Mouse (Mus musculus): ENCODE data around the gene Snap23.
"Not testable (repeated sequence)": the region's sequence is repeated elsewhere in the genome, so short reads cannot be mapped to it uniquely, and the experiment has no call there.

The Snap23 gene

GRCm38 (mm10) chr2:120566886-120567797 is at the start of gene Snap23:
Snap23 (plus strand) TSS chr2:120567671.
- DNase-seq, result peak; percentile 95

DNA sequence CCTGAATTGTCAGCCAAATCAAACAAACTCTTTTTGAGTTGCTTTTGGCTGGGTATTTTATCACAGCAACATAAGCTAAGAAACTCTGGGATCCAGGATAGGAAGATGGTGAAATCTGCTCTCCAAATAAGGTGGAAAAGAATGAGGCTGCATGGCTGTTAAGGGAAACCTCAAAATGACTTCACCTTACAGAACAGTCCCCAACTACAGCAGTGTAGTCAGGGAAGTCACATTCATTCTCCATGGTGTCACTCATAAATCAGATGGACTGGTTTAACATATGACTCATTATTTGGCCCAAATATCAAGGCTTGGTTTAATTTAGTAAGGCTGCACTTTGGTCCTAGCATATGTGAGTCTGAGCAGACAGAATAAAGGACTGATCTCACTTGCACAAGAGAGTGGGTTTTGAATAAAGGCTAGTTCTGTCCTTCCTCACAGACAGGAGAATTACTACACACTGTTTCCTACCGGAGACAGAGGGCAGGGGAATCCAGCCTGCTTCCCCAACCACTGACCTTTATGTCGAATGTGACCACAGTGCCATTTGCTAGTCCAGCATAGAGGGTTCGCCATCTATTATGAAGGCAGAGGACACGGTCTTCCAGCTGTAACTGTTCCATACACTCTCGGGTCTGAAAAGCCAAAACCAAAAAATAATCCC is 48.8 kb upstream of the Snap23 start:
- DNase-seq, result no peak

DNA sequence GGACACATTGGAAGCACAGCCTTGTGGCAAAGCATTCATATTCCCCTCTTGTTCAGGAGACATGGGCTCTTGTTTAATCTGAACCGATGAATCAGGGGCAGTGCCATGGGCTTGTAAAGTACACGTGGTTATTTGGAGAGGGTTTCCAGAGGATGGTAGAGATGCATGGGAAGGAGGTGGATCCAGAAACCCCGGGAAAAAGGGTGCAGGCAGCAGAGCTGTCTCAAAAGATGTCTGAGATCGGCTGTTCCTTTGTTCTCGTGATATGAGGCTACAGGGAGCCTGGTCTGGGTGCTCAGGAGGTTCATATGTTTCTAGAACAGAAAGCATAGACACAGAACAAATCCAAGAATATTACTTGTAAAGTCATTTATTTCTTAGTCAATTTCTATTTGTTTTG is 40.7 kb upstream of the Snap23 start:
- DNase-seq, result no peak

DNA sequence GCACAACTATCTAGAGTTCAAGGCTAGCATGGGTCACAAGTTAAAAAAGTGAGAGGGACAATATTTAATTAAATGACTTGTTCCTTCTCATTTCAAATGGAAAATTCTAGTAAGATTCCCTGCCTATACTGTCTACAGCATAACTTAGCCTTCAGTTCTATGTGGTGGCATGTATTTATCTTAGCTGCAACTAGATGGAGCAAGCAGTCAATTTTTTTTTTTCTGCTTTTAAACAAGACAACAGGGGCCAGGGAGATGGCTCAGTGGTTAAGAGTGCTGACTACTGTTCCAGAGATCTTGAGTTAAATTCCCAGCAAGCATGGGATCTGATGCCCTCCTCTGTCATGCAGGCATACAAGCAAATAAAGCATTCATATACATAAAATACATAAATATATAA is 37.9 kb upstream of the Snap23 start:
- DNase-seq, result no peak

- no peak for DNase-seq
These were observed 36.2 kb upstream of the Snap23 start for GRCm38 (mm10) chr2:120531223-120531622.

DNA sequence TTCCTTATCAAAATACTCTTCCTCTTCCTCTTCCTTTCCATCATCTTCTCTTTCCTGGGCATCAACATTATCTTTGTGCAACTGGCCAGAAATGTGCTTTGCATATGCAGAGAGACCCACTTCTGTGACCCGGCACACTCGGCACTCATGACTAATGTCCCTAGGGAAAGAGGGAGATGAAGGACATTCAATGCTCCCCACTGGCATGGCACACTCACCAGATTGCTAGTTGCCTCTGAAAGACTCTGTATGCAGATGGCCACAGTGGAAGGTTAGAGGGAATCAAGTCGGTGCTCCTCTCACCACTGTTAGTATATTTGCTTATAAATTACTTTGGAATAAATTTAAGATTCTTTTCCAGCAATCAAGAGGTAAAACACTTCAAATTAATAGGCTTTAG is 28.1 kb upstream of the Snap23 start:
- DNase-seq, result no peak

DNA sequence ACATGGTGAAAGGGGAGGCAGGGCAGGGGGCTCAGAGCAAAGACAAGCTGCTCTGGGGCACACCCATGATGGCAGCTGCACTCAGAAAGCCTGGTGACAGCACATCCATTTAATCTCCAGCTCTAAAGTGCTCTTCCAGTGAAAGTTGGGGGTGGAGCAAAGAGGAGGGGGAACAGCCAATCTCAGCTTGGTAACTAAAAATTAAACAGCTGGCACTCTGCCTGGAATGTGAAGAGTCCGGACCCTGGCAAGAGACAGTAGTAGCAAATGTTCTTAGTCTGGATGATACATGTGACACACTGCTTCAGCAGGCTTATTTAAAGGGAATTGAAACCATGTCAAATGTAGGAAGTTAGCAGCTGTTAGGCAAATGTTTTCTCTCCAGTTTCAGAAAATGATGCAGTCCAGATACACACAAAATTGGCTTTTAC is 27.7 kb upstream of the Snap23 start:
- DNase-seq, result peak; percentile 34

DNA sequence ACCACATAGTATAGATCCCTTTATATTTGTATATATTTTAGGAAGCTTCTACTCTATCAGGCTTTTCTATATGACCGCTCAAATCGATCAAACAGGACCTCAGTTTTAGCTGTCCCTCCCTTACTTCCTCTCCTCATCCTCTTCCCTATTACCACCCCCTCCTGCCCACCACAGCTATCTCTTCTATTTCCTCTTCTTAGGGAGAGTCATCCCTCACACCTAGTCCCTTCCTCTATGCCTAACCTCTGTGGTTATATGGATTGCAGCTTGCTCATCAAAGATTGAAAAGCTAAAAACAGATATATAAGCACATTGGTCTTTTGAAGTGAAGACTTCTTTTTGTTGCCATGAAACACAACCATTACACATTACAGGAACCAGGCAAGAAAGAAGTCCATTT is 22.7 kb upstream of the Snap23 start:
- DNase-seq, result no peak

DNA sequence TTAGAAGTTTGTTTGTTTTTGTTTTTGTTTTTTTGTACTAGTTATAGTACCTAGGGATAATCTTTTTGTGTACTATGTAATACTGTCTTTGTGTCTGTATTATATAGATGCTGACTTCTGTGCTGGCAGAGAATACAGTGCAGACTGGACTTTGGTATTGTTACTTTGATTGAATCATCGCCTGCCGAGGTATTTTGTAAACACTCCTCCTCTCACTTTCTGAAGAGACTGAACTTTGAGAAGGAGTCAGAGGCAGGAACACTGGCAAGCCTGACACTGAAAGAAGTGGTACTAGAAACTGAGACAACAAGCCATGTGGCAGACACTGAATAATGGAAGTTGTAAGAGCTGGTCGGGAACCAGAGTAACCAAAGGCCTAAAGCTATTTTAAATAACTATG is 10.6 kb upstream of the Snap23 start:
- no peak for DNase-seq

GRCm38 (mm10) chr2:120558813-120559212 is 8.7 kb upstream of the Snap23 start:
- DNase-seq, result no peak

GRCm38 (mm10) chr2:120561524-120561923 is 5.9 kb upstream of the Snap23 start:
- DNase-seq, result no peak

GRCm38 (mm10) chr2:120562859-120563234 is 4.6 kb upstream of the Snap23 start:
- no peak for DNase-seq

GRCm38 (mm10) chr2:120563235-120563990 is 4.1 kb upstream of the Snap23 start, which contains the start of gene Zfp106:
Zfp106 (minus strand) TSS chr2:120563843.
- peak; percentile 87 for DNase-seq

GRCm38 (mm10) chr2:120564548-120565188 is 2.8 kb upstream of the Snap23 start:
- not testable (repeated sequence) for DNase-seq

- no peak for DNase-seq
These were observed 2.1 kb upstream of the Snap23 start for GRCm38 (mm10) chr2:120565363-120565762.

GRCm38 (mm10) chr2:120567798-120568320 is 388 bp downstream of the Snap23 start:
- DNase-seq, result no peak

DNA sequence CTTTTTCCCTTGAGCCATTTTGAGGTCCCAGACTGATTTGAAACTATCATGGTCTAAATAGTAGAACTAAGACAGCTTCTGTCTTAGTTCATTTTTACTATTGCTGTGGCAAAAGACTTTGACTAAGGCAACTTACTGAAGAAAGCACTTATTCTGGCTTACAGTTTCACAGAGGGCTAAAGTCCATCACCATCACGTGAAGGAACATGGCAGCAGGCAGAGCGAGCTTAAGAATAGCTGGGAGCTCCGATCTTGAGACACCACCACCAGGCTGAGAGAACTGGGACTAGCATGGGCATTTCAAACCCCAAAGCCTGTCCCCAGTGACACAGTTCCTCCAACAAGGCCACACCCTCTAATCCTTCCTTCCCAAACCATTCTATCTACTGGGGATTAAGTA is 3.6 kb downstream of the Snap23 start:
- no peak for DNase-seq

DNA sequence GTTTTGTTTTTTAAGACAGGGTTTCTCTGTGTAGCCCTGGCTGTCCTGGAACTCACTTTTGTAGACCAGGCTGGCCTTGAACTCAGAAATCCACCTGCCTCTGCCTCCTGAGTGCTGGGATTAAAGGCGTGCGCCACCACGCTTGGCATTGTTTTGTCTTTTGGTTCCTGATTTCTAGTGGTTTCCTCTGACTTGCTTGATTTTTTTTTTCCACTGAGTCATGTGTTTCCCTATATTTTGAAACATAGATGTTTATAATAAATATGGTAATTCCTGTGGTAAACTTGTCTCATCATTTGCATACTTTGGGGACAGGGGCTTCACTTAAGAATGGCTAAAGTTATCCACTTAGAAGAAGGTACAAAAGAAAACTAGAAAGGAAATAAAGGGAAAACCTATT is 4.7 kb downstream of the Snap23 start:
- not testable (repeated sequence) for DNase-seq

DNA sequence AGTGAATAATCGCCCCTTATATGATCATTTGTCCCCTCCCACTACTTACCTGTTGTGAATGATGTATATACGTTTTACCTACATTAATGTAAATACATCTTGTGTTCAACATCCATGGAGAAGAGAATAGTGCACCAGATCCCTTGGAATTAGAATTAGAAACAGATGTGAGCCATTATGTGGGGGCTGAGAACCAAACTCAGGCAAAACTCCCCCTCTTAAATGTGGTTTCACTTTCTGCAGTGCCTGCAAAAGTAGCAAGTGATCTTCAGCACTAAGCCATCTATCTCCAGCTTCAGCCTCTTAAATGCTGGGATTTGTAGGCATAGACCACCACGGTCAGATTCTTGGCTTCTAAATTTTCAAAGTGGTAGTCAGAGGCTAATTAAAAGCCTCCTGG is 7.7 kb downstream of the Snap23 start:
- no peak for DNase-seq

DNA sequence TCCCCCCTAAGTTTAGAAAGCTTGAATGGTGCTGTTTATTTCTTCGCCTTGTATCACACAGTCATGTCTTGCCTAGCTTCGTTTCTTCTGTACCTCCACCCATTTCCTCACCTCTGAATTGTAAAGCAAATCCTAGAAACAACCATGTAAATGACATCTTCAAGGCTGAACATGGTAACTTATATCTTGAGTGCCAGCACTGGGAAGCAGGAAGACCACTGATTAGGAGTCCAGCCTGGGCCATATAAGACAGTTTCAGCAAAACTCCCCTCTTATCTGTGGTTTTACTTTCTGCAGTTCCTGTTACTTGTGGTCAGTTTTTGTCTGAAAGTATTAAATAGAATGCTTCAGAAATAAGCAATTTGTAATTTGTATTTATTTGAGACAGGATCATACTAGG is 8.5 kb downstream of the Snap23 start:
- DNase-seq, result no peak

DNA sequence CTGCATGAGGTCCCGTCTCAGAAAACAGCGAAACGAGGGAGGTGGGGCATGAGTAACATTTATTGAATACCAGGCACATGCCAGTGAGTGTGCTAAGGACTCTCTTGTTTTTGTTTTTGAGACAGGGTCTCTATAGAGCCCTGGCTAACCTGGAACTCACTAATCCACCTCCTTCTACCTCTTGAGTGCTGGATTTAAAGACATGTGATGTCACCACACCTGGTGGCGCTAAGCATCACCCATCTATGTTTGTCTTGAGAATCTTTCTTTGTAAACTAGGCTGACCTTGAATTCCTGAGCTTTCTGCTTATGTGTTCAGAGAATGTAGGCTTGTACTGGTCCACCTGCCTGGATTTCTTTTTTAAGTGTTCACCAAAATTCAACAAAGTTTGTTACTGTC is 10.3 kb downstream of the Snap23 start:
- DNase-seq, result no peak

DNA sequence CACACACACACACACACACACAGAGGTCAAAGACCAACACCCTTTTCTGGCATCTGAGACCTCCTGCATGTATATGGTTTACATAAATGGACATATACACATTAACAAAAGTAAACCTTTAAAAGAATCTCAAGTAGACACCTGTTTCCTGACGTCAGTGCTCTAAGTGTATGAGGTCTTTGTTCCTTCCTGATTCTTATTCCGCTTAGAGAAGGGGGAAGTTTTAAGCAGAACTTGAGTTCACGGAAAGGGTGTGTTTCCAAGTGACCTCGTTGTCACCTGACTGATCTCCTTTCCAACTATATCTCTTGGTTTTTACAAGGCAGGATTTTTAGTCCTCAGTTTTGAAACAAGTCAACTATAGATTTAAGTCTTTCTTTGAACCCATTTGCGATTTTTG is 10.8 kb downstream of the Snap23 start:
- DNase-seq, result no peak

- peak; percentile 69 for DNase-seq
These were observed 22.3 kb downstream of the Snap23 start for GRCm38 (mm10) chr2:120589759-120590158.

Measured in right cerebral cortex, postnatal 25 days (tissue).